Mouse (Mus musculus) CH12.LX (cell line): ENCODE measurements at regions not wholly inside any gene's neighbourhood (a gene's known extent, or its start where the extent isn't known, plus 50 kb on each side); places are given as distances from the start of the nearest gene placed in this dataset.

ENCODE experiments used
- CTCF ChIP-seq, 2 experiments: IDR thresholded peaks in 1 of 2; conservative IDR thresholded peaks in 1 of 2; 2 replicates each; pipeline ENCODE4 v1.5.1; 2011 to 2012; ENCODE audit warnings: low read depth in 2 of 2, low read length in 2 of 2, improper control_type of control experiment in 1 of 2, inconsistent platforms in 1 of 2, mild to moderate bottlenecking in 1 of 2, moderate library complexity in 1 of 2
- EP300 ChIP-seq: IDR thresholded peaks from 2 replicates; pipeline ENCODE4 v1.6.1; 2011; ENCODE audit warnings: low read length, improper control_type of control experiment
- ETS1 ChIP-seq: conservative IDR thresholded peaks from 2 replicates; pipeline ENCODE4 v1.6.1; 2012; ENCODE audit warnings: low read depth, mild to moderate bottlenecking, inconsistent platforms, low read length, improper control_type of control experiment, moderate library complexity
- GABPA ChIP-seq: IDR thresholded peaks from 2 replicates; pipeline ENCODE4 v1.6.1; 2012; ENCODE audit warnings: low read depth, low read length, improper control_type of control experiment, inconsistent platforms; ENCODE audit not compliant: insufficient replicate concordance
- MAX ChIP-seq: IDR thresholded peaks from 2 replicates; pipeline ENCODE4 v1.6.1; 2011; ENCODE audit warnings: low read length, improper control_type of control experiment
- NRF1 ChIP-seq: IDR thresholded peaks from 2 replicates; pipeline ENCODE4 v1.6.1; 2014; ENCODE audit warnings: low read depth, mild to moderate bottlenecking, inconsistent platforms, low read length, improper control_type of control experiment, moderate library complexity
- POLR2A ChIP-seq: IDR thresholded peaks from 2 replicates; pipeline ENCODE4 v1.6.1; 2011; ENCODE audit warnings: low read depth, mild to moderate bottlenecking, improper control_type of control experiment, low read length
- RAD21 ChIP-seq: IDR thresholded peaks from 2 replicates; pipeline ENCODE4 v1.6.1; 2011; ENCODE audit warnings: low read depth, mild to moderate bottlenecking, low read length, improper control_type of control experiment, moderate library complexity
- TBP ChIP-seq: conservative IDR thresholded peaks from 2 replicates; pipeline ENCODE4 v1.6.1; 2011; ENCODE audit warnings: low read depth, low read length, improper control_type of control experiment
- ZC3H11A ChIP-seq: IDR thresholded peaks from 2 replicates; pipeline ENCODE4 v1.6.1; 2012; ENCODE audit warnings: low read depth, mild to moderate bottlenecking, inconsistent platforms, low read length, improper control_type of control experiment

- TF ChIP-seq CTCF (conservative IDR thresholded peaks at IDR 0.05 in 1 of 2, IDR thresholded peaks at IDR 0.05 in 1 of 2; ENCODE audit: low read depth in 2 of 2, low read length in 2 of 2) (peak in 1 of 2 experiments; percentile 60; a peak in 2 of 4 replicates), POLR2A (no peak), MAX (no peak), ZC3H11A (no peak), RAD21 (peak; percentile 23), EP300 (no peak), TBP (no peak), NRF1 (no peak), GABPA (no peak), ETS1 (no peak)
Measured at GRCm38 (mm10) chr16:93531937-93532336, 71.9 kb downstream of the Setd4 start.
